Mouse (Mus musculus): Measurements from ENCODE around the gene Olfr338. TPM values are rescaled to one million over a fixed set of nuclear protein-coding genes. Genes with fewer than 3 reads are reported as not detected.
"Not testable (repeated sequence)": the region's sequence is repeated elsewhere in the genome, so short reads cannot be mapped to it uniquely, and the experiment has no call there.

Olfr338 gene
- polyA plus RNA-seq (2014; fragmentation: Nextera tagmentation; extraction: Ambion mirVana): not detected in 2 replicates

GRCm38 (mm10) chr2:36373219-36373618 lies at the start of gene Olfr338:
Gene Olfr338, plus strand, starts transcription at chr2:36373519.
- H3K4me2 ChIP-seq (ENCODE audit: low read depth, low read length): no peak within 1 kb of the TSS
- no peaks in the 10 kb centered on the region for H3K4me1 ChIP-seq (ENCODE audit: control insufficient read depth, insufficient read depth, low read length)
- H3K36me3 ChIP-seq (ENCODE audit: control insufficient read depth, insufficient read depth, low read length): no peaks in the 10 kb centered on the region
- no peak within 1 kb of the TSS for H3K4me3 ChIP-seq (ENCODE audit: low read depth, low read length)
- H3K9ac ChIP-seq (replicated peaks; ENCODE audit: low read depth, low read length): no peak within 1 kb of the TSS
- no peak within 1 kb of the TSS for H3K27ac ChIP-seq (ENCODE audit: low read depth, low read length)
- H3K27me3 ChIP-seq (ENCODE audit: control insufficient read depth, insufficient read depth, low read length): no peaks in the 10 kb centered on the region
- ATAC-seq (ENCODE audit: low read depth): no peak
- no peaks in the 10 kb centered on the region for H3K9me3 ChIP-seq (ENCODE audit: control insufficient read depth, low read length)

DNA sequence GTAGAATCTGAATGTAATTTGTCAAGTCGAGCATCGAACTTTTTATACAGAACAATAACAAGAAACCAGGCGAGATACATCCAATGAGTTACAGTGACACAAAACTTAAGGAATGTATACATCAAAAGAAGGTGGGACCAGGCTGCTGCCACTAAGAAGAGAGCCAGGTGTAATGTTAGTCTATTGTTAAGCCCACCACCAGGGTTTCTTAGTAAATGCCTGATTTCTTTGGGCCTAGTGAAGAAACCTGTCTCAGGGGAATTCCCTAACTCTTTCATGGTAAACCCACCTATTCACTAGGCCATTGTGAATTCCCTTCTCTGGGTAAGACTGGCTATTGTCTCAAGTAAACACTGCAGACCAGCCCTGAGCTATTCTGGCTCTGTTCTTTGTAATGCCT lies 41.9 kb downstream of the Olfr338 start:
- H3K9me3 ChIP-seq (ENCODE audit: control insufficient read depth, low read length); H3K9ac ChIP-seq (replicated peaks; ENCODE audit: low read depth, low read length); ATAC-seq (ENCODE audit: low read depth); H3K27ac ChIP-seq (ENCODE audit: low read depth, low read length); H3K4me1 ChIP-seq (ENCODE audit: control insufficient read depth, insufficient read depth, low read length); H3K4me3 ChIP-seq (ENCODE audit: low read depth, low read length); H3K36me3 ChIP-seq (ENCODE audit: control insufficient read depth, insufficient read depth, low read length); H3K27me3 ChIP-seq (ENCODE audit: control insufficient read depth, insufficient read depth, low read length); H3K4me2 ChIP-seq (ENCODE audit: low read depth, low read length): not testable (repeated sequence)
- WGBS: 88% methylated on average over 3 of the region's 3 CpGs

GRCm38 (mm10) chr2:36415591-36415990 lies 42.3 kb downstream of the Olfr338 start:
- not testable (repeated sequence) for H3K4me2 ChIP-seq (ENCODE audit: low read depth, low read length); ATAC-seq (ENCODE audit: low read depth); H3K4me3 ChIP-seq (ENCODE audit: low read depth, low read length); H3K4me1 ChIP-seq (ENCODE audit: control insufficient read depth, insufficient read depth, low read length); H3K9me3 ChIP-seq (ENCODE audit: control insufficient read depth, low read length); H3K27me3 ChIP-seq (ENCODE audit: control insufficient read depth, insufficient read depth, low read length); H3K36me3 ChIP-seq (ENCODE audit: control insufficient read depth, insufficient read depth, low read length); H3K9ac ChIP-seq (replicated peaks; ENCODE audit: low read depth, low read length); H3K27ac ChIP-seq (ENCODE audit: low read depth, low read length)
- WGBS: 92% methylated on average over 7 of the region's 7 CpGs

DNA sequence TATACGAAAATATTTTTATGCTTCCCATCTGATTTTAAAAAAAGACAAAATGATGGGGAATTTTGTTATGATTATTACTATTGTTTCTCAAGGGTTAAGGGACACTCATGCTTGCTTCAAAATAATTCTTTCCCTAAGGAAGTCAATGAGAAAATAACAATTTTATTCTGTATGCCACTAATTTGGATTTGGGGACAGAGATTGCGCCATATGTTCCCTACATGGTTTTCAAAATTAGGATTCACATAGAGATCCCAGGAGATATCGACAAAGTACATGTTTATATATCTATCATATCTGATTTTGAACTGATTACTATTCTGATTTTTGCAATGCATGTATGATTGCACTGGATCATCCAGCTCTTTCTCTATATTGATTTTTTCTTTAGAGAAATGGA lies 45.3 kb downstream of the Olfr338 start, which contains the start of gene Olfr339:
Olfr339 (plus strand) TSS at position 301 of the 400 bp plus-strand sequence.
- H3K27me3 ChIP-seq (ENCODE audit: control insufficient read depth, insufficient read depth, low read length): no peaks in the 10 kb centered on the region
- H3K4me2 ChIP-seq (ENCODE audit: low read depth, low read length): no peak within 1 kb of the TSS
- no peak for ATAC-seq (ENCODE audit: low read depth)
- H3K9ac ChIP-seq (replicated peaks; ENCODE audit: low read depth, low read length): no peak within 1 kb of the TSS
- H3K27ac ChIP-seq (ENCODE audit: low read depth, low read length): no peak within 1 kb of the TSS
- WGBS: 92% methylated on average over 3 of the region's 3 CpGs
- no peaks in the 10 kb centered on the region for H3K36me3 ChIP-seq (ENCODE audit: control insufficient read depth, insufficient read depth, low read length)
- H3K4me3 ChIP-seq (ENCODE audit: low read depth, low read length): no peak within 1 kb of the TSS
- peaks cover 4% of the 10 kb centered on the region; the same call in 1 of the 2 replicates for H3K9me3 ChIP-seq (ENCODE audit: control insufficient read depth, low read length)
- H3K4me1 ChIP-seq (ENCODE audit: control insufficient read depth, insufficient read depth, low read length): no peaks in the 10 kb centered on the region

Other genes with a start within 250 kb of the Olfr338 start
- gene Mrrf, start 237.1 kb upstream of the Olfr338 start, polyA plus RNA-seq (2014; fragmentation: Nextera tagmentation; extraction: Ambion mirVana): 24.8 and 30.4 TPM in 2 replicates
- 138 and 145 TPM in 2 replicates for gene Rbm18, start 236.7 kb upstream of the Olfr338 start, polyA plus RNA-seq (2014; fragmentation: Nextera tagmentation; extraction: Ambion mirVana)
- 2.7 and 7.7 TPM in 2 replicates for gene Ptgs1, start 143.1 kb upstream of the Olfr338 start, polyA plus RNA-seq (2014; fragmentation: Nextera tagmentation; extraction: Ambion mirVana)
- not detected in 2 replicates for gene Olfr339, start 45.4 kb downstream of the Olfr338 start, polyA plus RNA-seq (2014; fragmentation: Nextera tagmentation; extraction: Ambion mirVana)
- not detected in 2 replicates for gene Olfr340, start 79.1 kb downstream of the Olfr338 start, polyA plus RNA-seq (2014; fragmentation: Nextera tagmentation; extraction: Ambion mirVana)
- gene Olfr341, start 108.9 kb downstream of the Olfr338 start, polyA plus RNA-seq (2014; fragmentation: Nextera tagmentation; extraction: Ambion mirVana): not detected in 2 replicates
- gene Olfr342, start 151.5 kb downstream of the Olfr338 start, polyA plus RNA-seq (2014; fragmentation: Nextera tagmentation; extraction: Ambion mirVana): not detected in 2 replicates
- gene Olfr344, start 193.1 kb downstream of the Olfr338 start, polyA plus RNA-seq (2014; fragmentation: Nextera tagmentation; extraction: Ambion mirVana): not detected in 2 replicates

Data from neural tube, embryonic 14.5 days (tissue).